Mouse (Mus musculus): ENCODE results near the gene Tln2. TPM values are rescaled to one million over a fixed set of nuclear protein-coding genes. Genes with fewer than 3 reads are reported as not detected.
A peak's percentile ranks its signal among the peaks of the same experiment; 100 is the strongest.

The Tln2 gene
- polyA plus RNA-seq, 1 experiment = 14.0 TPM

- H3K4me3 ChIP-seq (ENCODE audit: insufficient read depth, poor library complexity, severe bottlenecking) = no peak overlapping the region
- H3K79me3 ChIP-seq (ENCODE audit: low read depth) = no peaks in the 10 kb centered on the region
- H3K79me2 ChIP-seq (ENCODE audit: control insufficient read depth, insufficient read depth) = no peaks in the 10 kb centered on the region
- no peak for TF ChIP-seq USF1 (IDR thresholded peaks at IDR 0.05; ENCODE audit: low read depth)
- no peak overlapping the region for H3ac ChIP-seq (ENCODE audit: control insufficient read depth, insufficient read length, low read depth)
- H3K27me3 ChIP-seq (ENCODE audit: control insufficient read depth, insufficient read depth, insufficient read length) = no peaks in the 10 kb centered on the region
- no peaks in the 10 kb centered on the region for H3K36me3 ChIP-seq (ENCODE audit: control insufficient read depth, insufficient read depth)
Measured at GRCm38 (mm10) chr9:67533260-67533659, 26.2 kb downstream of the Tln2 start.

GRCm38 (mm10) chr9:67532631-67533030 is 26.9 kb downstream of the Tln2 start:
- TF ChIP-seq MAX (IDR thresholded peaks at IDR 0.05) = no peak
- no peak for TF ChIP-seq USF1 (IDR thresholded peaks at IDR 0.05; ENCODE audit: low read depth)
- TF ChIP-seq MYOD1 (IDR thresholded peaks at IDR 0.05; ENCODE audit: control insufficient read depth, insufficient read length, low read depth) = no peak
- no peak for TF ChIP-seq MYOG (IDR thresholded peaks at IDR 0.05; ENCODE audit: control insufficient read depth, extremely low read depth, insufficient read length)
- no peak for TF ChIP-seq CTCF (IDR thresholded peaks at IDR 0.05; ENCODE audit: control insufficient read depth, insufficient read depth, insufficient read length)
- no peak for TF ChIP-seq FOSL1 (IDR thresholded peaks at IDR 0.05; ENCODE audit: insufficient read depth, low read length, poor library complexity, severe bottlenecking)
- TF ChIP-seq CEBPB (IDR thresholded peaks at IDR 0.05; ENCODE audit: low read depth) = no peak
- Histone ChIP-seq H3K27me3 (ENCODE audit: control insufficient read depth, insufficient read depth, insufficient read length) (no peaks in the 10 kb centered on the region), H3K79me2 (ENCODE audit: control insufficient read depth, insufficient read depth) (no peaks in the 10 kb centered on the region), H3K4me3 (ENCODE audit: insufficient read depth, poor library complexity, severe bottlenecking) (no peak overlapping the region), H3K36me3 (ENCODE audit: control insufficient read depth, insufficient read depth) (no peaks in the 10 kb centered on the region), H3K79me3 (ENCODE audit: low read depth) (no peaks in the 10 kb centered on the region), H3ac (ENCODE audit: control insufficient read depth, insufficient read length, low read depth) (no peak overlapping the region)

- no peaks in the 10 kb centered on the region for H3K79me3 ChIP-seq (ENCODE audit: low read depth)
- H3K36me3 ChIP-seq (ENCODE audit: control insufficient read depth, insufficient read depth) = no peaks in the 10 kb centered on the region
- no peaks in the 10 kb centered on the region for H3K27me3 ChIP-seq (ENCODE audit: control insufficient read depth, insufficient read depth, insufficient read length)
- no peak overlapping the region for H3K4me3 ChIP-seq (ENCODE audit: insufficient read depth, poor library complexity, severe bottlenecking)
- no peak for TF ChIP-seq MAX (IDR thresholded peaks at IDR 0.05)
- no peak for TF ChIP-seq FOSL1 (IDR thresholded peaks at IDR 0.05; ENCODE audit: insufficient read depth, low read length, poor library complexity, severe bottlenecking)
- TF ChIP-seq CTCF (IDR thresholded peaks at IDR 0.05; ENCODE audit: control insufficient read depth, insufficient read depth, insufficient read length) = no peak
- no peak for TF ChIP-seq MYOD1 (IDR thresholded peaks at IDR 0.05; ENCODE audit: control insufficient read depth, insufficient read length, low read depth)
- TF ChIP-seq CEBPB (IDR thresholded peaks at IDR 0.05; ENCODE audit: low read depth) = no peak
- TF ChIP-seq MYOG (IDR thresholded peaks at IDR 0.05; ENCODE audit: control insufficient read depth, extremely low read depth, insufficient read length) = no peak
- H3K79me2 ChIP-seq (ENCODE audit: control insufficient read depth, insufficient read depth) = no peaks in the 10 kb centered on the region
- no peak overlapping the region for H3ac ChIP-seq (ENCODE audit: control insufficient read depth, insufficient read length, low read depth)
Measured at GRCm38 (mm10) chr9:67529600-67529999, 29.9 kb downstream of the Tln2 start.

- H3K79me3 ChIP-seq (ENCODE audit: low read depth) = no peaks in the 10 kb centered on the region
- no peaks in the 10 kb centered on the region for H3K27me3 ChIP-seq (ENCODE audit: control insufficient read depth, insufficient read depth, insufficient read length)
- no peak overlapping the region for H3ac ChIP-seq (ENCODE audit: control insufficient read depth, insufficient read length, low read depth)
- H3K79me2 ChIP-seq (ENCODE audit: control insufficient read depth, insufficient read depth) = no peaks in the 10 kb centered on the region
- H3K4me3 ChIP-seq (ENCODE audit: insufficient read depth, poor library complexity, severe bottlenecking) = no peak overlapping the region
- H3K36me3 ChIP-seq (ENCODE audit: control insufficient read depth, insufficient read depth) = no peaks in the 10 kb centered on the region
- TF ChIP-seq MAX (IDR thresholded peaks at IDR 0.05) (no peak), MYOG (IDR thresholded peaks at IDR 0.05; ENCODE audit: control insufficient read depth, extremely low read depth, insufficient read length) (no peak), CEBPB (IDR thresholded peaks at IDR 0.05; ENCODE audit: low read depth) (no peak), MYOD1 (IDR thresholded peaks at IDR 0.05; ENCODE audit: control insufficient read depth, insufficient read length, low read depth) (no peak), FOSL1 (IDR thresholded peaks at IDR 0.05; ENCODE audit: insufficient read depth, low read length, poor library complexity, severe bottlenecking) (no peak)
Measured at GRCm38 (mm10) chr9:67527726-67528125, 31.8 kb downstream of the Tln2 start.

- no peak overlapping the region for H3K4me3 ChIP-seq (ENCODE audit: insufficient read depth, poor library complexity, severe bottlenecking)
- H3K27me3 ChIP-seq (ENCODE audit: control insufficient read depth, insufficient read depth, insufficient read length) = no peaks in the 10 kb centered on the region
- H3K79me2 ChIP-seq (ENCODE audit: control insufficient read depth, insufficient read depth) = no peaks in the 10 kb centered on the region
- H3K79me3 ChIP-seq (ENCODE audit: low read depth) = no peaks in the 10 kb centered on the region
- H3ac ChIP-seq (ENCODE audit: control insufficient read depth, insufficient read length, low read depth) = no peak overlapping the region
- TF ChIP-seq USF1 (IDR thresholded peaks at IDR 0.05; ENCODE audit: low read depth) (no peak), MAX (IDR thresholded peaks at IDR 0.05) (no peak), FOSL1 (IDR thresholded peaks at IDR 0.05; ENCODE audit: insufficient read depth, low read length, poor library complexity, severe bottlenecking) (no peak)
- no peaks in the 10 kb centered on the region for H3K36me3 ChIP-seq (ENCODE audit: control insufficient read depth, insufficient read depth)
Measured at GRCm38 (mm10) chr9:67521736-67522135, 37.8 kb downstream of the Tln2 start.

GRCm38 (mm10) chr9:67509510-67509909 is 50.0 kb downstream of the Tln2 start:
- Histone ChIP-seq H3K79me3 (ENCODE audit: low read depth) (no peaks in the 10 kb centered on the region), H3K36me3 (ENCODE audit: control insufficient read depth, insufficient read depth) (no peaks in the 10 kb centered on the region), H3ac (ENCODE audit: control insufficient read depth, insufficient read length, low read depth) (no peak overlapping the region), H3K79me2 (ENCODE audit: control insufficient read depth, insufficient read depth) (no peaks in the 10 kb centered on the region), H3K27me3 (ENCODE audit: control insufficient read depth, insufficient read depth, insufficient read length) (no peaks in the 10 kb centered on the region), H3K4me3 (ENCODE audit: insufficient read depth, poor library complexity, severe bottlenecking) (no peak overlapping the region)
- TF ChIP-seq MYOD1 (IDR thresholded peaks at IDR 0.05; ENCODE audit: control insufficient read depth, insufficient read length, low read depth) (peak; percentile 83), CEBPB (IDR thresholded peaks at IDR 0.05; ENCODE audit: low read depth) (no peak), MAX (IDR thresholded peaks at IDR 0.05) (no peak), FOSL1 (IDR thresholded peaks at IDR 0.05; ENCODE audit: insufficient read depth, low read length, poor library complexity, severe bottlenecking) (no peak), MYOG (IDR thresholded peaks at IDR 0.05; ENCODE audit: control insufficient read depth, extremely low read depth, insufficient read length) (no peak), USF1 (IDR thresholded peaks at IDR 0.05; ENCODE audit: low read depth) (no peak), CTCF (IDR thresholded peaks at IDR 0.05; ENCODE audit: control insufficient read depth, insufficient read depth, insufficient read length) (no peak)

Data from C2C12 (cell line).